In the genomic region with DNA sequence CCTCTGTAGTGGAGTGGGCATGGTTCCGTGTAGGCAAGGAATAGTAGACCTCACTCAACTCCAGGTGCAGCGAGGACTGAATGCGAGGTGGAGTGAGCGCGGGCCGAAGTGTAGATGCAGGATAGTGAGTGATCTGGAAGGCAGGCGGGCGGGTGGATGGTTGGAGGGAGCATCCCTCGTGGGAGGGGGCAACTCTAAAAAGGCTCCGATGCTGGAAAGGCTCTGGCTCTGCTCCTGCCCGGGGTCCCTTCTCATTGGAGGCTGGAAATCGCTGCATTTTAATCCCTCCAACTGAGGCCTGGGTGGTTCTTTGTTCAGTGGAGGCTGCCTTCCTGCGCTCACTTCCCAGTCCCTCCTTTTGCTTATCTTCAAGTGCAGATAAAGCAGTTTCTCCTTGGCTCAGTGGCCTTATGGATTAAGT, we compare ENCODE assay signal across 7 mouse cellular contexts. TPM values are rescaled to one million over a fixed set of nuclear protein-coding genes. Genes with fewer than 3 reads are reported as not detected.
A peak's percentile ranks its signal among the peaks of the same experiment; 100 is the strongest.
DNase-seq lines count a peak whose midpoint lies in the region; ATAC-seq and TF ChIP-seq lines count a peak whose summit lies in the region.

No protein-coding gene starts in this region.

- TF ChIP-seq POLR2A in small intestine, adult 2 months (IDR thresholded peaks at IDR 0.05; ENCODE audit: low read depth, low read length) = no peak

- peak overlapping the region; percentile 78 for H3K4me2 ChIP-seq in lung, postnatal 0 days (replicated peaks; ENCODE audit: low read depth, low read length)
- peak overlapping the region; percentile 58 for H3K4me2 ChIP-seq in limb, embryonic 11.5 days (ENCODE audit: low read depth, severe bottlenecking)

- no peaks in the 10 kb centered on the region for H3K27me3 ChIP-seq in lung, postnatal 0 days (replicated peaks; ENCODE audit: insufficient read depth, low read length)
- no peaks in the 10 kb centered on the region for H3K27me3 ChIP-seq in limb, embryonic 11.5 days (ENCODE audit: control insufficient read depth, insufficient read depth, low read length)
- H3K27me3 ChIP-seq in small intestine, adult 2 months (ENCODE audit: control insufficient read depth, insufficient read depth, low read length) = peaks cover 14% of the 10 kb centered on the region

- H3K36me3 ChIP-seq in lung, postnatal 0 days (ENCODE audit: insufficient read depth, low read length) = no peaks in the 10 kb centered on the region
- no peaks in the 10 kb centered on the region for H3K36me3 ChIP-seq in limb, embryonic 11.5 days (ENCODE audit: control insufficient read depth, insufficient read depth, low read length)
- H3K36me3 ChIP-seq in small intestine, adult 2 months (ENCODE audit: control insufficient read depth, insufficient read depth, low read length) = no peaks in the 10 kb centered on the region

- TF ChIP-seq CTCF in lung, postnatal 0 days (IDR thresholded peaks at IDR 0.05) = no peak
- no peak for TF ChIP-seq CTCF in small intestine, adult 2 months (IDR thresholded peaks at IDR 0.05; ENCODE audit: extremely low read depth, insufficient read length, insufficient replicate concordance, low read depth, low read length)

- no peak overlapping the region for H3K9ac ChIP-seq in lung, postnatal 0 days (replicated peaks; ENCODE audit: low read depth)
- peak overlapping the region; percentile 72 for H3K9ac ChIP-seq in limb, embryonic 11.5 days (ENCODE audit: low read length)

- H3K9me3 ChIP-seq in lung, postnatal 0 days (ENCODE audit: low read length) = no peaks in the 10 kb centered on the region
- H3K9me3 ChIP-seq in limb, embryonic 11.5 days (ENCODE audit: control insufficient read depth, low read length) = no peaks in the 10 kb centered on the region

- H3K27ac ChIP-seq in lung, postnatal 0 days (ENCODE audit: low read length) = peak overlapping the region; percentile 74
- H3K27ac ChIP-seq in limb, embryonic 11.5 days (replicated peaks; ENCODE audit: low read depth, low read length) = peak overlapping the region; percentile 99
- H3K27ac ChIP-seq in small intestine, adult 2 months (ENCODE audit: insufficient read depth, low read depth, low read length) = no peak overlapping the region

- DNase-seq in lung, postnatal 0 days (ENCODE audit: low spot score) = peak; percentile 46
- DNase-seq in lung, postnatal 10 days = no peak
- no peak for DNase-seq in limb, embryonic 11.5 days (ENCODE audit: low spot score)
- DNase-seq in thymus, adult 18-20 months = no peak
- DNase-seq in cerebellum, adult 11-12 months = no peak

- under 1% methylated on average over 13 of the region's 13 CpGs for WGBS in lung, postnatal 0 days
- WGBS in limb, embryonic 11.5 days = 2% methylated on average over 13 of the region's 13 CpGs
- 7% methylated on average over 13 of the region's 13 CpGs for whole genome bisulfite sequencing in small intestine, adult 2 months

- H3K4me1 ChIP-seq in lung, postnatal 0 days (ENCODE audit: insufficient read depth, low read depth, low read length) = no peaks in the 10 kb centered on the region
- peaks cover 15% of the 10 kb centered on the region for H3K4me1 ChIP-seq in limb, embryonic 11.5 days (ENCODE audit: control insufficient read depth, insufficient read depth, low read length)
- peaks cover 12% of the 10 kb centered on the region for H3K4me1 ChIP-seq in small intestine, adult 2 months (ENCODE audit: control insufficient read depth, insufficient read depth, insufficient read length, low read length)

- no peak for ATAC-seq in lung, postnatal 0 days
- ATAC-seq in erythroblast, adult 5-6 weeks (replicated peaks; ENCODE audit: low FRiP score, poor library complexity, severe bottlenecking) = peak; percentile 34; the same call in 1 of the 2 replicates
- ATAC-seq in limb, embryonic 11.5 days (ENCODE audit: insufficient number of reproducible peaks, low FRiP score, low TSS enrichment, low read depth) = no peak; the same call in 1 of the 2 replicates

- H3K4me3 ChIP-seq in lung, postnatal 0 days (ENCODE audit: low read depth, low read length) = peak overlapping the region; percentile 85
- peak overlapping the region; percentile 88 for H3K4me3 ChIP-seq in limb, embryonic 11.5 days (ENCODE audit: low read depth, low read length)
- peak overlapping the region; percentile 52 for H3K4me3 ChIP-seq in small intestine, adult 2 months (ENCODE audit: low read depth, low read length)

- TF ChIP-seq EP300 in lung, postnatal 0 days (IDR thresholded peaks at IDR 0.05) = no peak

RNA-seq across cellular contexts. Expression of gene Sox12, which starts 1.3 kb away (rescaled TPM):
- 3.5 and 3.9 TPM in 2 replicates for polyA plus RNA-seq in lung, postnatal 0 days (2015; fragmentation: Nextera tagmentation; extraction: Ambion mirVana)
- total RNA-seq in erythroblast, adult 5-6 weeks (2015; ENCODE audit: low replicate concordance) = 2.3 and 2.5 TPM in 2 replicates
- total RNA-seq in erythroblast, adult 5-6 weeks (2017; ENCODE audit: low replicate concordance) = 0.42 and 1.2 TPM in 2 replicates
- polyA plus RNA-seq in limb, embryonic 11.5 days (2014; fragmentation: Nextera tagmentation; extraction: Ambion mirVana) = 21.1 and 21.8 TPM in 2 replicates
- polyA plus RNA-seq in small intestine, adult 2 months (2012; rRNA removed) = 1.8 and 3.2 TPM in 2 replicates

RNA-seq across cellular contexts. Expression of gene Zcchc3, which starts 15.7 kb away (rescaled TPM):
- 17.3 TPM in 2 replicates for polyA plus RNA-seq in lung, postnatal 0 days (2015; fragmentation: Nextera tagmentation; extraction: Ambion mirVana)
- 0.58 and 2.3 TPM in 2 replicates for total RNA-seq in erythroblast, adult 5-6 weeks (2015; ENCODE audit: low replicate concordance)
- 0.84 and 1.2 TPM in 2 replicates for total RNA-seq in erythroblast, adult 5-6 weeks (2017; ENCODE audit: low replicate concordance)
- 69.4 and 75.8 TPM in 2 replicates for polyA plus RNA-seq in limb, embryonic 11.5 days (2014; fragmentation: Nextera tagmentation; extraction: Ambion mirVana)
- 0.77 and 1.9 TPM in 2 replicates for polyA plus RNA-seq in small intestine, adult 2 months (2012; rRNA removed)

RNA-seq across cellular contexts. Expression of gene 6820408C15Rik, which starts 16.3 kb away (rescaled TPM):
- polyA plus RNA-seq in lung, postnatal 0 days (2015; fragmentation: Nextera tagmentation; extraction: Ambion mirVana) = 10.7 and 14.6 TPM in 2 replicates
- not detected in 2 replicates for total RNA-seq in erythroblast, adult 5-6 weeks (2015; ENCODE audit: low replicate concordance)
- not detected in 2 replicates for total RNA-seq in erythroblast, adult 5-6 weeks (2017; ENCODE audit: low replicate concordance)
- polyA plus RNA-seq in limb, embryonic 11.5 days (2014; fragmentation: Nextera tagmentation; extraction: Ambion mirVana) = 0.15 and 0.54 TPM in 2 replicates
- not detected in 2 replicates for polyA plus RNA-seq in small intestine, adult 2 months (2012; rRNA removed)

RNA-seq across cellular contexts. Expression of gene Nrsn2, which starts 22.7 kb away (rescaled TPM):
- polyA plus RNA-seq in lung, postnatal 0 days (2015; fragmentation: Nextera tagmentation; extraction: Ambion mirVana) = not detected in 2 replicates
- not detected in 2 replicates for total RNA-seq in erythroblast, adult 5-6 weeks (2015; ENCODE audit: low replicate concordance)
- total RNA-seq in erythroblast, adult 5-6 weeks (2017; ENCODE audit: low replicate concordance) = not detected in 2 replicates
- 1.8 and 2.2 TPM in 2 replicates for polyA plus RNA-seq in limb, embryonic 11.5 days (2014; fragmentation: Nextera tagmentation; extraction: Ambion mirVana)
- polyA plus RNA-seq in small intestine, adult 2 months (2012; rRNA removed) = 0.36 and 0.51 TPM in 2 replicates

RNA-seq across cellular contexts. Expression of gene Trib3, which starts 55.3 kb away (rescaled TPM):
- polyA plus RNA-seq in lung, postnatal 0 days (2015; fragmentation: Nextera tagmentation; extraction: Ambion mirVana) = 5.7 and 6.7 TPM in 2 replicates
- total RNA-seq in erythroblast, adult 5-6 weeks (2015; ENCODE audit: low replicate concordance) = 1.0 TPM in 1 of 2 replicates, not detected in the other
- total RNA-seq in erythroblast, adult 5-6 weeks (2017; ENCODE audit: low replicate concordance) = 0.26 and 0.98 TPM in 2 replicates
- 1.4 and 1.8 TPM in 2 replicates for polyA plus RNA-seq in limb, embryonic 11.5 days (2014; fragmentation: Nextera tagmentation; extraction: Ambion mirVana)
- 5.1 and 23.5 TPM in 2 replicates for polyA plus RNA-seq in small intestine, adult 2 months (2012; rRNA removed)
